Mouse (Mus musculus): Measurements from ENCODE around the gene Ost4. TPM values are rescaled to one million over a fixed set of nuclear protein-coding genes. Genes with fewer than 3 reads are reported as not detected.

The Ost4 gene
- polyA plus RNA-seq, 1 experiment from 2014 or later, result 480 TPM

- ATAC-seq (ENCODE audit: insufficient number of reproducible peaks, insufficient read depth, low FRiP score, low read depth), result no peak
- Histone ChIP-seq H3K4me3 (ENCODE audit: control insufficient read depth in 1 of 2, insufficient read depth in 1 of 2, low read depth in 1 of 2, low read length in 2 of 2) (no peak overlapping the region), H3K27ac (replicated peaks in 1 of 2; ENCODE audit: control insufficient read depth in 1 of 2, insufficient read depth in 1 of 2, low read depth in 2 of 2, low read length in 2 of 2) (peak overlapping the region; percentile 94 to 95), H3K36me3 (ENCODE audit: control insufficient read depth, insufficient read depth, low read length) (peaks cover 4% of the 10 kb centered on the region), H3K4me2 (ENCODE audit: low read length) (peak overlapping the region; percentile 73), H3K4me1 (ENCODE audit: control insufficient read depth in 2 of 2, insufficient read depth in 2 of 2, low read length in 2 of 2) (peaks cover 58 to 73% of the 10 kb centered on the region in 2 experiments), H3K9ac (ENCODE audit: low read length) (peak overlapping the region; percentile 83; the same call in 1 of the 2 replicates), H3K9me3 (ENCODE audit: control insufficient read depth, low read length) (no peaks in the 10 kb centered on the region), H3K27me3 (ENCODE audit: control insufficient read depth, insufficient read depth, low read length) (no peaks in the 10 kb centered on the region)
- WGBS, result 36% methylated on average over 5 of the region's 5 CpGs
These were observed 4.6 kb upstream of the Ost4 start for GRCm38 (mm10) chr5:30912156-30912555.

- Histone ChIP-seq H3K4me2 (ENCODE audit: low read length) (no peak overlapping the region), H3K36me3 (ENCODE audit: control insufficient read depth, insufficient read depth, low read length) (peaks cover 7% of the 10 kb centered on the region), H3K4me1 (ENCODE audit: control insufficient read depth in 2 of 2, insufficient read depth in 2 of 2, low read length in 2 of 2) (peaks cover 50 to 65% of the 10 kb centered on the region in 2 experiments), H3K27ac (replicated peaks in 1 of 2; ENCODE audit: control insufficient read depth in 1 of 2, insufficient read depth in 1 of 2, low read depth in 2 of 2, low read length in 2 of 2) (peak overlapping the region in 1 of 2 experiments; percentile 42; a peak in 2 of 4 replicates), H3K9ac (ENCODE audit: low read length) (no peak overlapping the region), H3K9me3 (ENCODE audit: control insufficient read depth, low read length) (no peaks in the 10 kb centered on the region), H3K4me3 (ENCODE audit: control insufficient read depth in 1 of 2, insufficient read depth in 1 of 2, low read depth in 1 of 2, low read length in 2 of 2) (no peak overlapping the region), H3K27me3 (ENCODE audit: control insufficient read depth, insufficient read depth, low read length) (no peaks in the 10 kb centered on the region)
- no peak for ATAC-seq (ENCODE audit: insufficient number of reproducible peaks, insufficient read depth, low FRiP score, low read depth)
These were observed 2.9 kb upstream of the Ost4 start for GRCm38 (mm10) chr5:30910481-30910880.

- WGBS, result 80% methylated on average over 7 of the region's 7 CpGs
- Histone ChIP-seq H3K4me3 (ENCODE audit: control insufficient read depth in 1 of 2, insufficient read depth in 1 of 2, low read depth in 1 of 2, low read length in 2 of 2) (no peak overlapping the region), H3K9ac (ENCODE audit: low read length) (no peak overlapping the region), H3K36me3 (ENCODE audit: control insufficient read depth, insufficient read depth, low read length) (peaks cover 13% of the 10 kb centered on the region), H3K4me1 (ENCODE audit: control insufficient read depth in 2 of 2, insufficient read depth in 2 of 2, low read length in 2 of 2) (peaks cover 47 to 59% of the 10 kb centered on the region in 2 experiments), H3K27me3 (ENCODE audit: control insufficient read depth, insufficient read depth, low read length) (no peaks in the 10 kb centered on the region), H3K27ac (replicated peaks in 1 of 2; ENCODE audit: control insufficient read depth in 1 of 2, insufficient read depth in 1 of 2, low read depth in 2 of 2, low read length in 2 of 2) (peak overlapping the region; percentile 95), H3K4me2 (ENCODE audit: low read length) (no peak overlapping the region), H3K9me3 (ENCODE audit: control insufficient read depth, low read length) (no peaks in the 10 kb centered on the region)
- ATAC-seq (ENCODE audit: insufficient number of reproducible peaks, insufficient read depth, low FRiP score, low read depth), result no peak
These were observed 2.3 kb upstream of the Ost4 start for GRCm38 (mm10) chr5:30909863-30910262.

GRCm38 (mm10) chr5:30909300-30909659 is 1.7 kb upstream of the Ost4 start:
- Histone ChIP-seq H3K9ac (ENCODE audit: low read length) (peak overlapping the region; percentile 81), H3K27me3 (ENCODE audit: control insufficient read depth, insufficient read depth, low read length) (no peaks in the 10 kb centered on the region), H3K4me1 (ENCODE audit: control insufficient read depth in 2 of 2, insufficient read depth in 2 of 2, low read length in 2 of 2) (peaks cover 45 to 59% of the 10 kb centered on the region in 2 experiments), H3K9me3 (ENCODE audit: control insufficient read depth, low read length) (no peaks in the 10 kb centered on the region), H3K27ac (replicated peaks in 1 of 2; ENCODE audit: control insufficient read depth in 1 of 2, insufficient read depth in 1 of 2, low read depth in 2 of 2, low read length in 2 of 2) (peak overlapping the region; percentile 95), H3K4me2 (ENCODE audit: low read length) (peak overlapping the region; percentile 74), H3K4me3 (ENCODE audit: control insufficient read depth in 1 of 2, insufficient read depth in 1 of 2, low read depth in 1 of 2, low read length in 2 of 2) (no peak overlapping the region), H3K36me3 (ENCODE audit: control insufficient read depth, insufficient read depth, low read length) (peaks cover 19% of the 10 kb centered on the region)
- no peak for ATAC-seq (ENCODE audit: insufficient number of reproducible peaks, insufficient read depth, low FRiP score, low read depth)
- WGBS, result 18% methylated on average over 7 of the region's 7 CpGs

- Histone ChIP-seq H3K4me1 (ENCODE audit: control insufficient read depth in 2 of 2, insufficient read depth in 2 of 2, low read length in 2 of 2) (peaks cover 40 to 54% of the 10 kb centered on the region in 2 experiments), H3K27ac (replicated peaks in 1 of 2; ENCODE audit: control insufficient read depth in 1 of 2, insufficient read depth in 1 of 2, low read depth in 2 of 2, low read length in 2 of 2) (peak overlapping the region; percentile 95), H3K27me3 (ENCODE audit: control insufficient read depth, insufficient read depth, low read length) (no peaks in the 10 kb centered on the region), H3K36me3 (ENCODE audit: control insufficient read depth, insufficient read depth, low read length) (peaks cover 25% of the 10 kb centered on the region), H3K4me3 (ENCODE audit: control insufficient read depth in 1 of 2, insufficient read depth in 1 of 2, low read depth in 1 of 2, low read length in 2 of 2) (peak overlapping the region; percentile 69 to 77), H3K9ac (ENCODE audit: low read length) (peak overlapping the region; percentile 81), H3K9me3 (ENCODE audit: control insufficient read depth, low read length) (no peaks in the 10 kb centered on the region), H3K4me2 (ENCODE audit: low read length) (peak overlapping the region; percentile 74)
- 19% methylated on average over 13 of the region's 13 CpGs for WGBS
- ATAC-seq (ENCODE audit: insufficient number of reproducible peaks, insufficient read depth, low FRiP score, low read depth), result peak; percentile 57
These were observed 1.1 kb upstream of the Ost4 start for GRCm38 (mm10) chr5:30908426-30909299.

GRCm38 (mm10) chr5:30901860-30902259 is 5.7 kb downstream of the Ost4 start:
- WGBS, result 93% methylated on average over 5 of the region's 5 CpGs
- no peaks in the 10 kb centered on the region for H3K9me3 ChIP-seq (ENCODE audit: control insufficient read depth, low read length)
- H3K27ac ChIP-seq (replicated peaks in 1 of 2; ENCODE audit: control insufficient read depth in 1 of 2, insufficient read depth in 1 of 2, low read depth in 2 of 2, low read length in 2 of 2), result no peak overlapping the region
- no peak overlapping the region for H3K4me2 ChIP-seq (ENCODE audit: low read length)
- no peak overlapping the region for H3K4me3 ChIP-seq (ENCODE audit: control insufficient read depth in 1 of 2, insufficient read depth in 1 of 2, low read depth in 1 of 2, low read length in 2 of 2)
- ATAC-seq (ENCODE audit: insufficient number of reproducible peaks, insufficient read depth, low FRiP score, low read depth), result no peak
- no peaks in the 10 kb centered on the region for H3K27me3 ChIP-seq (ENCODE audit: control insufficient read depth, insufficient read depth, low read length)
- peaks cover 76% of the 10 kb centered on the region for H3K36me3 ChIP-seq (ENCODE audit: control insufficient read depth, insufficient read depth, low read length)
- H3K4me1 ChIP-seq (ENCODE audit: control insufficient read depth in 2 of 2, insufficient read depth in 2 of 2, low read length in 2 of 2), result peaks cover 2 to 3% of the 10 kb centered on the region in 2 experiments; a peak in 3 of 4 replicates
- H3K9ac ChIP-seq (ENCODE audit: low read length), result no peak overlapping the region

GRCm38 (mm10) chr5:30890375-30890774 is 17.2 kb downstream of the Ost4 start:
- Histone ChIP-seq H3K9ac (ENCODE audit: low read length) (0 out of 2 replicates have a peak overlapping the region, but pooled peaks have one; percentile 86), H3K4me1 (ENCODE audit: control insufficient read depth in 2 of 2, insufficient read depth in 2 of 2, low read length in 2 of 2) (peaks cover 8 to 13% of the 10 kb centered on the region in 2 experiments), H3K9me3 (ENCODE audit: control insufficient read depth, low read length) (no peaks in the 10 kb centered on the region), H3K27ac (replicated peaks in 1 of 2; ENCODE audit: control insufficient read depth in 1 of 2, insufficient read depth in 1 of 2, low read depth in 2 of 2, low read length in 2 of 2) (peak overlapping the region in 1 of 2 experiments; percentile 96; a peak in 1 of 4 replicates), H3K4me3 (ENCODE audit: control insufficient read depth in 1 of 2, insufficient read depth in 1 of 2, low read depth in 1 of 2, low read length in 2 of 2) (no peak overlapping the region), H3K4me2 (ENCODE audit: low read length) (peak overlapping the region; percentile 78), H3K36me3 (ENCODE audit: control insufficient read depth, insufficient read depth, low read length) (peaks cover 50% of the 10 kb centered on the region), H3K27me3 (ENCODE audit: control insufficient read depth, insufficient read depth, low read length) (no peaks in the 10 kb centered on the region)
- 80% methylated on average over 7 of the region's 7 CpGs for WGBS
- ATAC-seq (ENCODE audit: insufficient number of reproducible peaks, insufficient read depth, low FRiP score, low read depth), result no peak
